Mouse (Mus musculus) MEL (cell line): ENCODE data around the gene Hspbp1. TPM values are rescaled to one million over a fixed set of nuclear protein-coding genes. Genes with fewer than 3 reads are reported as not detected.

ENCODE experiments used
- DNase-seq: peaks from one replicate; pipeline ENCODE4 v3.0.0; 2011; ENCODE audit warnings: low read depth, low spot score
- H3K27ac ChIP-seq: 2 replicates; pipeline ENCODE4 v1.5.1; 2012; ENCODE audit warnings: low read depth, mild to moderate bottlenecking, control low read depth, low read length, moderate library complexity; ENCODE audit not compliant: control insufficient read depth
- H3K27me3 ChIP-seq, 2 experiments: fragments of 150-350 bp in 1 of 2; sonication (generic) in 1 of 2; 2 replicates each; pipeline ENCODE4 v1.6.1; 2012; ENCODE audit warnings: low read length in 2 of 2, mild to moderate bottlenecking in 2 of 2, improper control_type of control experiment in 1 of 2, moderate library complexity in 1 of 2; ENCODE audit not compliant: insufficient read depth in 2 of 2, control insufficient read depth in 1 of 2
- H3K36me3 ChIP-seq, 2 experiments: 2 replicates each; pipeline ENCODE4 v1.6.1; 2012 to 2014; ENCODE audit warnings: low read length in 2 of 2, improper control_type of control experiment in 1 of 2, inconsistent platforms in 1 of 2, mild to moderate bottlenecking in 1 of 2; ENCODE audit not compliant: insufficient read depth in 2 of 2, control insufficient read depth in 1 of 2
- H3K4me1 ChIP-seq, 2 experiments: fragments of 150-350 bp in 1 of 2; sonication (generic) in 1 of 2; 2 replicates each; pipeline ENCODE4 v1.6.1; 2012; ENCODE audit warnings: low read length in 2 of 2, improper control_type of control experiment in 1 of 2, mild to moderate bottlenecking in 1 of 2; ENCODE audit not compliant: insufficient read depth in 2 of 2, control insufficient read depth in 1 of 2
- H3K4me3 ChIP-seq, 2 experiments: fragments of 150-350 bp in 1 of 2; sonication (generic) in 1 of 2; 2 replicates each; pipeline ENCODE4 v1.5.1; 2012; ENCODE audit warnings: low read depth in 2 of 2, low read length in 2 of 2, mild to moderate bottlenecking in 2 of 2, moderate library complexity in 2 of 2, control low read depth in 1 of 2, improper control_type of control experiment in 1 of 2; ENCODE audit not compliant: control insufficient read depth in 1 of 2, insufficient read depth in 1 of 2
- H3K79me2 ChIP-seq: 2 replicates; pipeline ENCODE4 v1.6.1; 2012; ENCODE audit warnings: mild to moderate bottlenecking, low read length, moderate library complexity; ENCODE audit not compliant: control insufficient read depth, poor library complexity, insufficient read depth
- H3K9ac ChIP-seq: 2 replicates; pipeline ENCODE4 v1.6.1; 2012; ENCODE audit warnings: low read depth, mild to moderate bottlenecking, control low read depth, low read length, moderate library complexity; ENCODE audit not compliant: control insufficient read depth, poor library complexity, severe bottlenecking
- H3K9me3 ChIP-seq: fragments of 150-350 bp; sonication (generic); replicated peaks from 2 replicates; pipeline ENCODE4 v1.6.1; 2012; ENCODE audit warnings: mild to moderate bottlenecking, low read length, improper control_type of control experiment, moderate library complexity; ENCODE audit not compliant: insufficient read depth
- BHLHE40 ChIP-seq: IDR thresholded peaks from 2 replicates; pipeline ENCODE4 v1.6.1; 2012; ENCODE audit warnings: low read depth, mild to moderate bottlenecking, inconsistent platforms, low read length, improper control_type of control experiment, borderline replicate concordance
- CHD1 ChIP-seq: IDR thresholded peaks from 2 replicates; pipeline ENCODE4 v1.6.1; 2012; ENCODE audit warnings: low read depth, mild to moderate bottlenecking, inconsistent platforms, low read length, improper control_type of control experiment
- ELF1 ChIP-seq: IDR thresholded peaks from 2 replicates; pipeline ENCODE4 v1.6.1; 2014; ENCODE audit warnings: low read depth, mild to moderate bottlenecking, inconsistent platforms, low read length, improper control_type of control experiment, moderate library complexity
- ETS1 ChIP-seq: IDR thresholded peaks from 2 replicates; pipeline ENCODE4 v1.6.1; 2012; ENCODE audit warnings: low read depth, mild to moderate bottlenecking, inconsistent platforms, low read length, improper control_type of control experiment, moderate library complexity
- GABPA ChIP-seq: IDR thresholded peaks from 2 replicates; pipeline ENCODE4 v1.6.1; 2012; ENCODE audit warnings: low read depth, mild to moderate bottlenecking, inconsistent platforms, low read length, improper control_type of control experiment, moderate library complexity
- HCFC1 ChIP-seq: IDR thresholded peaks from 2 replicates; pipeline ENCODE4 v1.6.1; 2012; ENCODE audit warnings: low read depth, mild to moderate bottlenecking, inconsistent platforms, low read length, improper control_type of control experiment, moderate library complexity
- JUND ChIP-seq: IDR thresholded peaks from 2 replicates; pipeline ENCODE4 v1.6.1; 2011; ENCODE audit warnings: low read depth, mild to moderate bottlenecking, improper control_type of control experiment, low read length
- KAT2A ChIP-seq: conservative IDR thresholded peaks from 2 replicates; pipeline ENCODE4 v1.6.1; 2012; ENCODE audit warnings: low read depth, low read length, improper control_type of control experiment, inconsistent platforms
- MAZ ChIP-seq: IDR thresholded peaks from 2 replicates; pipeline ENCODE4 v1.6.1; 2012; ENCODE audit warnings: low read depth, mild to moderate bottlenecking, inconsistent platforms, low read length, improper control_type of control experiment
- MEF2A ChIP-seq: IDR thresholded peaks from 2 replicates; pipeline ENCODE4 v1.6.1; 2014; ENCODE audit warnings: low read depth, mild to moderate bottlenecking, inconsistent platforms, low read length, improper control_type of control experiment; ENCODE audit not compliant: poor library complexity, insufficient replicate concordance, severe bottlenecking; ENCODE audit errors: extremely low read depth
- NELFE ChIP-seq: IDR thresholded peaks from 2 replicates; pipeline ENCODE4 v1.6.1; 2011; ENCODE audit warnings: low read depth, low read length, improper control_type of control experiment
- POLR2A ChIP-seq, 2 experiments: IDR thresholded peaks; 2 replicates each; pipeline ENCODE4 v1.6.1; 2011 to 2012; ENCODE audit warnings: low read length in 2 of 2, mild to moderate bottlenecking in 2 of 2, control low read depth in 1 of 2, improper control_type of control experiment in 1 of 2, low read depth in 1 of 2, moderate library complexity in 1 of 2; ENCODE audit not compliant: control insufficient read depth in 1 of 2, insufficient read depth in 1 of 2, poor library complexity in 1 of 2
- POLR2AphosphoS2 ChIP-seq: IDR thresholded peaks from 2 replicates; pipeline ENCODE4 v1.6.1; 2011; ENCODE audit warnings: low read length, improper control_type of control experiment
- RAD21 ChIP-seq: IDR thresholded peaks from 2 replicates; pipeline ENCODE4 v1.6.1; 2011; ENCODE audit warnings: mild to moderate bottlenecking, low read depth, low read length, improper control_type of control experiment
- RCOR1 ChIP-seq: IDR thresholded peaks from 2 replicates; pipeline ENCODE4 v1.6.1; 2012; ENCODE audit warnings: low read depth, mild to moderate bottlenecking, inconsistent platforms, low read length, improper control_type of control experiment
- SMC3 ChIP-seq: IDR thresholded peaks from 2 replicates; pipeline ENCODE4 v1.6.1; 2011; ENCODE audit warnings: low read depth, low read length, improper control_type of control experiment
- TAL1 ChIP-seq: IDR thresholded peaks from 2 replicates; pipeline ENCODE4 v1.6.1; 2012; ENCODE audit warnings: mild to moderate bottlenecking, inconsistent platforms, low read length, moderate library complexity, mixed read lengths
- TBP ChIP-seq: IDR thresholded peaks from 2 replicates; pipeline ENCODE4 v1.8.0; 2011; ENCODE audit warnings: low read depth, low read length, improper control_type of control experiment
- TCF12 ChIP-seq: IDR thresholded peaks from 2 replicates; pipeline ENCODE4 v1.6.1; 2014; ENCODE audit warnings: low read depth, mild to moderate bottlenecking, inconsistent platforms, low read length, improper control_type of control experiment, moderate library complexity
- USF1 ChIP-seq: IDR thresholded peaks from 2 replicates; pipeline ENCODE4 v1.6.1; 2014; ENCODE audit warnings: low read depth, mild to moderate bottlenecking, inconsistent platforms, low read length, improper control_type of control experiment, moderate library complexity
- USF2 ChIP-seq, 2 experiments: IDR thresholded peaks; 2 replicates each; pipeline ENCODE4 v1.6.1; 2011 to 2012; ENCODE audit warnings: improper control_type of control experiment in 2 of 2, low read length in 2 of 2, borderline replicate concordance in 1 of 2, inconsistent platforms in 1 of 2, low read depth in 1 of 2, mild to moderate bottlenecking in 1 of 2; ENCODE audit not compliant: insufficient read depth in 1 of 2
- ZC3H11A ChIP-seq: IDR thresholded peaks from 2 replicates; pipeline ENCODE4 v1.6.1; 2012; ENCODE audit warnings: low read depth, mild to moderate bottlenecking, inconsistent platforms, low read length, improper control_type of control experiment
- ZKSCAN1 ChIP-seq: IDR thresholded peaks from 2 replicates; pipeline ENCODE4 v1.6.1; 2012; ENCODE audit warnings: low read depth, mild to moderate bottlenecking, inconsistent platforms, low read length, improper control_type of control experiment, moderate library complexity
- ZMIZ1 ChIP-seq: IDR thresholded peaks from 2 replicates; pipeline ENCODE4 v1.6.1; 2012; ENCODE audit warnings: low read depth, mild to moderate bottlenecking, inconsistent platforms, low read length, improper control_type of control experiment, moderate library complexity
- ZNF384 ChIP-seq: IDR thresholded peaks from 2 replicates; pipeline ENCODE4 v1.6.1; 2012; ENCODE audit warnings: low read depth, mild to moderate bottlenecking, inconsistent platforms, low read length, improper control_type of control experiment
- polyA plus RNA-seq, 2 experiments: library from polyadenylated mRNA; stranded (reverse) in 1 of 2; unstranded in 1 of 2; fragments of >175 nt in 1 of 2; fragments of >200 nt in 1 of 2; gene quantifications; 2 replicates each; pipeline versions ENCODE4 v1.2.1 to v1.2.4; 2012; ENCODE audit warnings: low replicate concordance in 2 of 2, low read depth in 1 of 2; ENCODE audit not compliant: insufficient read length in 2 of 2, insufficient read depth in 1 of 2, missing spikeins in 1 of 2
- total RNA-seq: library from RNA; depleted of rRNA; stranded (reverse); fragments of 300-350 nt; gene quantifications from 2 replicates; pipeline ENCODE4 v1.2.3, GENCODE M21; 2012

Hspbp1 gene
- total and polyA plus RNA-seq, 3 experiments = 101 to 111 TPM; not detected in 1

DNA sequence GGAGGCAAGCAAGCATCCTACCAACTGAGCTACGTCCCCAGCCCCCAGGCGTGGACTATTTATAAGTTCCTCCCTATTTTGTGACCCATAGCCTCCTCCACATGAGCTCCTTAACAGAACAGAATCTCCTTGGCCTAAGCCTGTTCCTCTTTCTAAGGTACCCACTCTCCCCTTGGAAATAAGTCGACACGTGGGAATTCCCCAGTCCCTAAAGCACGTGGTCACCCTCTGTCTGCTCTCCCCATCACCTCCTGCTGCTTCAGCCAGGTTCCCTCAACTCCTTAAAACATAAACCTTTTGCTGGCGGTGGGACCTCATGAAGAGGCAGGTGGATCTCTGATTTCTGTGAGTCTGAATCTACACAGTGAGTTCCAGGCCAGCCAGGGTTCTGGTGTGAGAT is 32.1 kb upstream of the Hspbp1 start:
- H3K36me3 ChIP-seq = no peaks in the 10 kb centered on the region
- H3K4me1 ChIP-seq = 0 out of 4 replicates have a peak, but pooled peaks cover 0 to 2% of the 10 kb centered on the region in 2 experiments
- TF ChIP-seq BHLHE40 (no peak), TAL1 (no peak), ZMIZ1 (no peak), POLR2AphosphoS2 (no peak), ZNF384 (no peak), ETS1 (no peak), TBP (no peak), MAZ (no peak), USF1 (no peak), ZKSCAN1 (no peak), NELFE (no peak), USF2 (IDR thresholded peaks at IDR 0.05; ENCODE audit: borderline replicate concordance in 1 of 2, insufficient read depth in 1 of 2, low read depth in 1 of 2, low read length in 2 of 2) (no peak), RCOR1 (no peak), HCFC1 (no peak)
- no peaks in the 10 kb centered on the region for H3K27me3 ChIP-seq
- no peaks in the 10 kb centered on the region for H3K79me2 ChIP-seq
- no peak overlapping the region for H3K9ac ChIP-seq
- no peaks in the 10 kb centered on the region for H3K9me3 ChIP-seq
- DNase-seq = no peak
- H3K27ac ChIP-seq = no peak overlapping the region
- no peak overlapping the region for H3K4me3 ChIP-seq

DNA sequence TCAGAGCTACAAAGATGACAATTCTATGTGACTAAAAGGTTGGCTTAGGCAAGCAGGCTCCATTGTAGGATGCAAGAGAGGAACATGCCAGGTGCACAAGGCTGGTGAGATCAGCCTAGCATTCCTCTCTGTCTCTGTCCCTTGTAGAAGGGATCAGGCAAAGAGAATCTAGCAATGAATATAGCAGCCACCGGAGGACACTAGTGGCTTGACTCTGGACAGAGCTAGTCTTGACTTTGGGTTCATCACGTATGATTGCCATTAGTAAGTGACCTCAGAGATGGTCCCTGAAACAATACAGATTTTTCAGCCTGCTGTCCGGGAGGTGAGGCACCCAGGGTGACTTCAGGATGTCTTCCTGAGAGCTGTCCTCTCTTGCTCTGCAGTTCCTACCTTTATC is 27.7 kb upstream of the Hspbp1 start:
- H3K27ac ChIP-seq = no peak overlapping the region
- H3K4me3 ChIP-seq = no peak overlapping the region
- H3K36me3 ChIP-seq = no peaks in the 10 kb centered on the region
- TF ChIP-seq ETS1 = no peak
- no peak for TF ChIP-seq POLR2AphosphoS2
- no peak for TF ChIP-seq ELF1
- TF ChIP-seq KAT2A = no peak
- TF ChIP-seq POLR2A (IDR thresholded peaks at IDR 0.05; ENCODE audit: control insufficient read depth in 1 of 2, insufficient read depth in 1 of 2, low read depth in 1 of 2, low read length in 2 of 2, poor library complexity in 1 of 2) = no peak
- TF ChIP-seq JUND = no peak
- TF ChIP-seq MEF2A = no peak
- no peak for TF ChIP-seq HCFC1
- no peak for TF ChIP-seq CHD1
- no peak for TF ChIP-seq SMC3
- no peak for TF ChIP-seq TCF12
- TF ChIP-seq ZC3H11A = no peak
- no peak for TF ChIP-seq RAD21
- TF ChIP-seq GABPA = no peak
- TF ChIP-seq, all 39 proteins: peak for 0
- H3K27me3 ChIP-seq = no peaks in the 10 kb centered on the region
- H3K9me3 ChIP-seq = no peaks in the 10 kb centered on the region
- DNase-seq = no peak
- H3K4me1 ChIP-seq = 0 out of 4 replicates have a peak, but pooled peaks cover 0 to 2% of the 10 kb centered on the region in 2 experiments
- no peak overlapping the region for H3K9ac ChIP-seq
- no peaks in the 10 kb centered on the region for H3K79me2 ChIP-seq
